Mouse (Mus musculus) stomach, postnatal 0 days (tissue): ENCODE data around the gene Mmrn2.

ENCODE experiments used
- CTCF ChIP-seq: IDR thresholded peaks from 2 replicates; pipeline ENCODE4 v1.5.1; 2016; ENCODE audit warnings: antibody characterized with exemption, low read depth, mild to moderate bottlenecking, moderate library complexity
- EP300 ChIP-seq: optimal IDR thresholded peaks from 2 replicates; pipeline ENCODE3; 2016; ENCODE audit warnings: antibody characterized with exemption

- TF ChIP-seq CTCF (no peak), EP300 (no peak)
Observed at GRCm38 (mm10) chr14:34359676-34360244, 15.5 kb upstream of the Mmrn2 start.
